Mouse (Mus musculus) frontal cortex, postnatal 10 days (tissue): ENCODE measurements around the gene Pusl1.

Source experiments
- DNase-seq, 2 experiments: peaks; one replicate each; pipeline ENCODE4 v3.0.0; 2022; ENCODE audit warnings: low spot score in 2 of 2, mixed read lengths in 1 of 2

The Pusl1 gene

GRCm38 (mm10) chr4:155891551-155892001, at the start of gene Pusl1, which contains the start of gene Acap3:
TSS of gene Pusl1 (minus strand) at chr4:155891781.
TSS of gene Acap3 (plus strand) at chr4:155891822.
- peak; percentile 94 to 96 for DNase-seq

GRCm38 (mm10) chr4:155932031-155932430, 40.5 kb upstream of the Pusl1 start:
- DNase-seq = no peak

- DNase-seq = peak in 1 of 2 experiments; percentile 5
Measured at GRCm38 (mm10) chr4:155908751-155909150, 17.2 kb upstream of the Pusl1 start.

- peak; percentile 6 to 9 for DNase-seq
Measured at GRCm38 (mm10) chr4:155908281-155908680, 16.7 kb upstream of the Pusl1 start.

GRCm38 (mm10) chr4:155907003-155907402, 15.4 kb upstream of the Pusl1 start:
- DNase-seq = peak; percentile 5 to 8

- peak; percentile 4 to 5 for DNase-seq
Measured at GRCm38 (mm10) chr4:155906125-155906524, 14.5 kb upstream of the Pusl1 start.

- peak; percentile 6 to 7 for DNase-seq
Measured at GRCm38 (mm10) chr4:155905634-155906033, 14.1 kb upstream of the Pusl1 start.

- DNase-seq = peak; percentile 21 to 23
Measured at GRCm38 (mm10) chr4:155904318-155905102, 12.9 kb upstream of the Pusl1 start.

GRCm38 (mm10) chr4:155903246-155903645, 11.7 kb upstream of the Pusl1 start:
- DNase-seq = peak; percentile 5 to 6

GRCm38 (mm10) chr4:155901205-155901604, 9.6 kb upstream of the Pusl1 start:
- peak; percentile 44 to 62 for DNase-seq

- peak in 1 of 2 experiments; percentile 4 for DNase-seq
Measured at GRCm38 (mm10) chr4:155899355-155899754, 7.8 kb upstream of the Pusl1 start.

GRCm38 (mm10) chr4:155898318-155898717, 6.7 kb upstream of the Pusl1 start:
- DNase-seq = no peak

GRCm38 (mm10) chr4:155896461-155896860, 4.9 kb upstream of the Pusl1 start:
- peak in 1 of 2 experiments; percentile 6 for DNase-seq

GRCm38 (mm10) chr4:155895826-155896225, 4.2 kb upstream of the Pusl1 start:
- DNase-seq = peak in 1 of 2 experiments; percentile 5

- peak; percentile 76 to 79 for DNase-seq
Measured at GRCm38 (mm10) chr4:155895216-155895615, 3.6 kb upstream of the Pusl1 start.

- DNase-seq = peak; percentile 70 to 71
Measured at GRCm38 (mm10) chr4:155894311-155894881, 2.8 kb upstream of the Pusl1 start.

GRCm38 (mm10) chr4:155893212-155893690, 1.7 kb upstream of the Pusl1 start:
- peak; percentile 6 to 27 for DNase-seq

GRCm38 (mm10) chr4:155892438-155893211, 1.0 kb upstream of the Pusl1 start:
- DNase-seq = peak; percentile 49 to 58

- DNase-seq = peak in 1 of 2 experiments; percentile 78
Measured at GRCm38 (mm10) chr4:155892017-155892416, 436 bp upstream of the Pusl1 start.

- DNase-seq = peak in 1 of 2 experiments; percentile 24
Measured at GRCm38 (mm10) chr4:155891011-155891471, 540 bp downstream of the Pusl1 start.

- DNase-seq = peak; percentile 5 to 10
Measured at GRCm38 (mm10) chr4:155889316-155889715, 2.3 kb downstream of the Pusl1 start.

- DNase-seq = peak; percentile 4
Measured at GRCm38 (mm10) chr4:155888181-155888580, 3.4 kb downstream of the Pusl1 start.
